Mouse (Mus musculus) heart, adult 2 months (tissue): Measurements from ENCODE around the gene Zfp446. TPM values are rescaled to one million over a fixed set of nuclear protein-coding genes. Genes with fewer than 3 reads are reported as not detected.

ENCODE experiments used
- DNase-seq, 2 experiments: peaks; one replicate each; pipeline ENCODE4 v3.0.0; 2021
- H3K27ac ChIP-seq: fragments of 200-600 bp; 2 replicates; pipeline ENCODE4 v1.8.1; 2022
- H3K27me3 ChIP-seq: fragments of 200-500 bp; 2 replicates; pipeline ENCODE4 v1.6.1; 2012; ENCODE audit warnings: mild to moderate bottlenecking, low read length, inconsistent platforms, mixed read lengths; ENCODE audit not compliant: control insufficient read depth, insufficient read depth
- H3K36me3 ChIP-seq: fragments of 200-500 bp; 2 replicates; pipeline ENCODE4 v1.6.1; 2012; ENCODE audit warnings: low read length, inconsistent platforms; ENCODE audit not compliant: control insufficient read depth, insufficient read depth
- H3K4me1 ChIP-seq: fragments of 200-500 bp; 2 replicates; pipeline ENCODE4 v1.6.1; 2011; ENCODE audit warnings: low read length; ENCODE audit not compliant: control insufficient read depth, insufficient read depth
- H3K4me3 ChIP-seq: fragments of 200-600 bp; 2 replicates; pipeline ENCODE4 v1.8.1; 2022
- H3K79me2 ChIP-seq: fragments of 200-500 bp; replicated peaks from 2 replicates; pipeline ENCODE4 v1.6.1; 2012; ENCODE audit warnings: mild to moderate bottlenecking, inconsistent platforms, low read length, moderate library complexity, mixed read lengths; ENCODE audit not compliant: control insufficient read depth, insufficient read depth
- H3K9ac ChIP-seq: fragments of 200-500 bp; 2 replicates; pipeline ENCODE4 v1.6.1; 2012; ENCODE audit warnings: low read depth, mild to moderate bottlenecking, control low read depth, inconsistent platforms, low read length, mixed read lengths
- CTCF ChIP-seq: fragments of 200-600 bp; IDR thresholded peaks from 2 replicates; pipeline ENCODE4 v1.8.1; 2022; ENCODE audit warnings: antibody characterized with exemption, mild to moderate bottlenecking, moderate library complexity
- EP300 ChIP-seq: fragments of 200-500 bp; IDR thresholded peaks from 2 replicates; pipeline ENCODE4 v1.6.1; 2011; ENCODE audit warnings: low read depth, low read length, control low read depth; ENCODE audit not compliant: insufficient read depth
- POLR2A ChIP-seq: fragments of 200-500 bp; IDR thresholded peaks from 2 replicates; pipeline ENCODE4 v1.6.1; 2011; ENCODE audit warnings: mild to moderate bottlenecking, low read depth, low read length, control low read depth; ENCODE audit not compliant: insufficient read depth
- WGBS: fragments of 180-500 bp; shearing (Covaris S2); methylation state at CpG from one replicate; pipeline ENCODE4 v1.1.7; 2018; 5-methylcytosine and 5-hydroxymethylcytosine counted together
- intact Hi-C: fragments of 180-260 bp; cut with DNase I; formaldehyde crosslinking; loops from one replicate; pipeline ENCODE4 v1.15.1; 2025
- polyA plus RNA-seq: library from polyadenylated mRNA; depleted of rRNA; stranded (reverse); fragments of >200 nt; gene quantifications from 2 replicates; pipeline ENCODE4 v1.2.3, GENCODE M21; 2012
- total RNA-seq, 2 experiments: library from RNA; stranded (reverse); gene quantifications; 2 replicates each; pipeline ENCODE4 v1.2.3; 2021

The Zfp446 gene
- total and polyA plus RNA-seq, 3 experiments: 2.2 to 4.2 (median 2.9) TPM

DNA sequence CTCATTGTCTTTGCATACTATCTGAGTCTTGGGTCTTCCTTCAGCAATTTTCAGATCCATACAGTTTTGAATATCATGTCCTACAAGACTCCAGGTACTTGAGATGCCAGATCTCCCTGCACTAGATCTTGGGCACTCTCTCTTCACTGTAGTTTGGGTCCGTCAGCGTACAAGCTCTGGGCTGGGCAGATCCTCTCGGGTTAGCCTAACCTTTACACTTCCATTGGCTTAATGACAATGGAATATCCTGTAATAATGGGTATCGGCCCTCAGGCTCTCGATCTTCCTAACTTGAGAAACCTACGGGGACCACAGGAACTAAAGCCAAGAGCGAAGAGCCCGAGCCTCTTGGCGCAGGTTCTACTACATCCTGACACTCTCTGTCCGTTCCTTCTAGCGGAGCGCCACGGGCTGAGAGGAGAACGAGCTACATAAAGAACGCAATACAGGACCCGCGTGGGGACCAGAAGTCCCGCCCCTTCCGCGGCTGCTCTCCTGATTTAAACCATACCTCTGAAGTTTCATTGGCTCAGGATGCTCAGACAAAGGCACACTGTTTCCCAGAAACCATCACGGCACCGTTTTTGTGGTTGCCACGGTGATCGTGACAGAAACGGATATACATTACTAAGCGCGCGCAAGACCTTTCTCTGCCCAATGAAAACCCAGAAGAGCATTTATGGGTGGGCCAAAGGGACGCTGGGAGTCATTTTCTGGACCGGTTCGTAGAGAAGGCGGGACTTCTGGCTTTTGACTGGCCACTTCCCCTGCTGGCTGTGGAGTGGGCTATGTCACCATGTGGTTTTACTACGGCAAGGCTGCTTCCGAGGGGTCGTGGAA lies 28.4 kb upstream of the Zfp446 start:
- H3K27ac ChIP-seq: peak overlapping the region; percentile 72
- peak; percentile 87 to 95 for DNase-seq
- TF ChIP-seq CTCF: peak; percentile 37
- TF ChIP-seq EP300: peak; percentile 44; the same call in 1 of the 2 replicates
- TF ChIP-seq POLR2A: peak; percentile 58; the same call in 1 of the 2 replicates
- peaks cover 2% of the 10 kb centered on the region for H3K4me1 ChIP-seq
- no peaks in the 10 kb centered on the region for H3K27me3 ChIP-seq
- intact Hi-C loops: loop anchor here (2.0 kb wide), 3 partner anchors 16 to 30 kb away; partner anchors contain the start of genes Rnf225 and Zfp324
- WGBS: 5% methylated on average over 35 of the region's 35 CpGs
- H3K36me3 ChIP-seq: no peaks in the 10 kb centered on the region
- peak overlapping the region; percentile 76 for H3K4me3 ChIP-seq
- H3K79me2 ChIP-seq: no peaks in the 10 kb centered on the region
- H3K9ac ChIP-seq: peak overlapping the region; percentile 55

DNA sequence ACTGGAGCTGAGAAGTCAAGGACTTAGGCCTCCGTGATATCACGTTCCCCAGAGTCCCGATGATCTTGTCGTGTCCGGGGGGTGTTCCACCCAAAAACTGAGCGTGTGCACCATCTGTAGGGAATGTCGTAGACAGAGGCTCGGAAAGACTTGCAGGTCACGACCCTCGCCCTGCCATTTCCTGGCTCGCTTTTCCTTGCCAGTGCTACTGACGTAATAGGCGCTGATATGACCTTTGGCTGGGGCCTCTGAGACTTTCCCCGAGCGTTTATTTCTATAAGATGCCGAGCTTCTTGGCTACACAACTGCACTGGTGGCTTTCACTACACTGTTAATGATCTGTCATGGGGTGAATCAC lies 27.8 kb upstream of the Zfp446 start:
- WGBS: under 1% methylated on average over 16 of the region's 16 CpGs
- H3K4me3 ChIP-seq: peak overlapping the region; percentile 76
- H3K79me2 ChIP-seq: no peaks in the 10 kb centered on the region
- no peak for TF ChIP-seq CTCF
- no peak for TF ChIP-seq POLR2A
- no peak for TF ChIP-seq EP300
- peak overlapping the region; percentile 72 for H3K27ac ChIP-seq
- peak overlapping the region; percentile 55 for H3K9ac ChIP-seq
- intact Hi-C loops: loop anchor here (2.0 kb wide), 3 partner anchors 15 to 29 kb away; partner anchors contain the start of genes Rnf225 and Zfp324
- H3K4me1 ChIP-seq: peaks cover 2% of the 10 kb centered on the region
- no peaks in the 10 kb centered on the region for H3K36me3 ChIP-seq
- no peaks in the 10 kb centered on the region for H3K27me3 ChIP-seq
- DNase-seq: no peak

DNA sequence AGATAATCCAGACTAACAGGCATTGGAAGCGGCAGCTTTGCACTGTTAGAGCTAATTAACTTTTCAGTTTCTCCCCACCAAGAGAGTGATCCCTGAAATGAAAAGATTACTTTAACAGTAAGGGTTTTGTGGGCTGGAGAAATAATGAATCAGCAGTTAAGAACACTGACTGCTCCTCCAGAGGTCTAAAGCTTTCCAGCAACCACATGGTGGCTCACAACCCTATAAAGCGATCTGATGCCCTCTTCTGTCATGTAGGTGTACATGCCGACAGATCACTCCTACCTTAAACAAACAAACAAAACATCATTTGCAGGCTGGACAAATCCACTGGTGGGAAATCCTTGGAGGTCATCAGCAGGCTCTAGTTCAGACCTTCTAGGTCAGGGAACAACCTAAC lies 22.8 kb upstream of the Zfp446 start:
- Histone ChIP-seq H3K4me1 (peaks cover 2% of the 10 kb centered on the region), H3K79me2 (no peaks in the 10 kb centered on the region), H3K36me3 (no peaks in the 10 kb centered on the region), H3K27ac (no peak overlapping the region), H3K9ac (no peak overlapping the region), H3K4me3 (no peak overlapping the region), H3K27me3 (no peaks in the 10 kb centered on the region)
- TF ChIP-seq EP300: no peak
- TF ChIP-seq CTCF: peak; percentile 27; the same call in 1 of the 2 replicates
- TF ChIP-seq POLR2A: no peak
- WGBS: 47% methylated on average over 3 of the region's 3 CpGs
- intact Hi-C loops: no loop called here
- DNase-seq: no peak

DNA sequence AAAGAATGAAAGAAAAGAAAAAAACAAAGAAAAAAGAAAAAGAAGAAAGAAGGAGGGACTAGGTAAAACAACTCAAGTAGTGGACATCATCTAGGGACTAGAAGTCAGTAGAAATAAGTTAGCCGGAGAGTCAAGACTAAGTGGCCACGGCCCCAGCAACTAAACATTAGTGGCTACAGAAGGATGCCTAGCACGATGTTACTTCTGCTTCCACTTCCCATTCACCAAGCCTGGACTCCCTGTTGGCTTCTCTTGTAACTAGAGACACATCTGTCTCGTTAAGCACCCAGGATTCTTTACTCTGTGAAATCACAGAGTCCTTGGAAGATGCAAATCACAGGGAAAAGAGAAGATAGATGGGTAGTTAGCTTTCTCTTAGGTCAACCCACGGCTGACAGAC lies 20.1 kb upstream of the Zfp446 start:
- Histone ChIP-seq H3K27ac (no peak overlapping the region), H3K4me1 (no peaks in the 10 kb centered on the region), H3K4me3 (no peak overlapping the region), H3K79me2 (no peaks in the 10 kb centered on the region), H3K9ac (no peak overlapping the region), H3K27me3 (no peaks in the 10 kb centered on the region), H3K36me3 (no peaks in the 10 kb centered on the region)
- TF ChIP-seq EP300 (no peak), CTCF (no peak), POLR2A (no peak)
- DNase-seq: no peak
- 69% methylated on average over 5 of the region's 5 CpGs for WGBS
- intact Hi-C loops: no loop called here

DNA sequence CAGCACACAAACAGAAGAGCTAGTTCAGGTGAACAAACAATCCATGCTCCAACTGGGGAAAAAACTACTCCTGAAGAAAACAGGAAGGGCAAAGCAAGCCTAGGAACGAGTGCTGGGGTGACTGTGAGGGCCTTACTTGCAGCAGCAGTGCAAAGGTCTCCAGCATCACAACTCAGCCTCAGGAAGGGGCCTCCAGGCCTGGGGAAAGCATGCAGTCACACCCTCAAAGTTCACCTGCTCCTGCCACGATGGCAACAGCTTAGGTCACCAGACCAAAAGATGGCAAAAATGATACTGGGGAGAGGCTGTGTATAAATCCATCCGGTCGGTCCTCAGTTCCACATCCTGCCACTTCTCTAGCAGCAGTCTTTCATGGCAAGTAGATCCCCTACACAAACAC lies 18.7 kb upstream of the Zfp446 start:
- no peak for DNase-seq
- WGBS: 71% methylated on average over 4 of the region's 4 CpGs
- Histone ChIP-seq H3K4me3 (no peak overlapping the region), H3K4me1 (no peaks in the 10 kb centered on the region), H3K27ac (no peak overlapping the region), H3K36me3 (no peaks in the 10 kb centered on the region), H3K9ac (no peak overlapping the region), H3K79me2 (no peaks in the 10 kb centered on the region), H3K27me3 (no peaks in the 10 kb centered on the region)
- no peak for TF ChIP-seq POLR2A
- no peak for TF ChIP-seq EP300
- no peak for TF ChIP-seq CTCF
- intact Hi-C loops: no loop called here

DNA sequence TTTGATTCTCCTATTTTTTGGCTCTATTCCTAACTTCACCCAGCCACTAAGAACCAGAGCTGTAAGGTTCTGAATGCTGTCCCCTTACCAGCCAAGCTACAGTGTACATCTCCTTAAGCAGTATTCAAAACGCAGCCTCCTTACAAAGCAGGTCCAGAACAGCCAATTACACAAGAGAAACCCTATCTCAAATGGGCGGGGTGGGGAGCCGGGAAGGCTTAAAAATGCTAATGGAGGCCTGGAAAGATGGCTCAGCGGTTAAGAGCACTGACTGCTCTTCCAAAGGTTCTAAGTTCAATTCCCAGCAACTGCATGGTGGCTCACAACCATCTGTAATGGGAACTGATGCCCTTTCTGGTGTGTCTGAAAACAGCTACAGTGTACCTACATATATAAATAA lies 17.9 kb upstream of the Zfp446 start:
- intact Hi-C loops: loop anchor here (10.0 kb wide), 1 partner anchor 85 kb away; no protein-coding TSS in a partner anchor
- no peak for DNase-seq
- H3K4me3 ChIP-seq: no peak overlapping the region
- 49% methylated on average over 4 of the region's 4 CpGs for WGBS
- H3K27me3 ChIP-seq: no peaks in the 10 kb centered on the region
- TF ChIP-seq EP300 (no peak), POLR2A (no peak), CTCF (no peak)
- H3K36me3 ChIP-seq: no peaks in the 10 kb centered on the region
- no peaks in the 10 kb centered on the region for H3K79me2 ChIP-seq
- no peak overlapping the region for H3K9ac ChIP-seq
- no peak overlapping the region for H3K27ac ChIP-seq
- no peaks in the 10 kb centered on the region for H3K4me1 ChIP-seq
